Mouse (Mus musculus) B cell, adult 2 months (primary cell): ENCODE data around the gene Nhlrc2.
"Not testable (repeated sequence)": the region's sequence is repeated elsewhere in the genome, so short reads cannot be mapped to it uniquely, and the experiment has no call there.

Experiments
- DNase-seq, 2 experiments: peaks; one replicate each; pipeline ENCODE4 v3.0.0; 2022

Gene Nhlrc2

DNA sequence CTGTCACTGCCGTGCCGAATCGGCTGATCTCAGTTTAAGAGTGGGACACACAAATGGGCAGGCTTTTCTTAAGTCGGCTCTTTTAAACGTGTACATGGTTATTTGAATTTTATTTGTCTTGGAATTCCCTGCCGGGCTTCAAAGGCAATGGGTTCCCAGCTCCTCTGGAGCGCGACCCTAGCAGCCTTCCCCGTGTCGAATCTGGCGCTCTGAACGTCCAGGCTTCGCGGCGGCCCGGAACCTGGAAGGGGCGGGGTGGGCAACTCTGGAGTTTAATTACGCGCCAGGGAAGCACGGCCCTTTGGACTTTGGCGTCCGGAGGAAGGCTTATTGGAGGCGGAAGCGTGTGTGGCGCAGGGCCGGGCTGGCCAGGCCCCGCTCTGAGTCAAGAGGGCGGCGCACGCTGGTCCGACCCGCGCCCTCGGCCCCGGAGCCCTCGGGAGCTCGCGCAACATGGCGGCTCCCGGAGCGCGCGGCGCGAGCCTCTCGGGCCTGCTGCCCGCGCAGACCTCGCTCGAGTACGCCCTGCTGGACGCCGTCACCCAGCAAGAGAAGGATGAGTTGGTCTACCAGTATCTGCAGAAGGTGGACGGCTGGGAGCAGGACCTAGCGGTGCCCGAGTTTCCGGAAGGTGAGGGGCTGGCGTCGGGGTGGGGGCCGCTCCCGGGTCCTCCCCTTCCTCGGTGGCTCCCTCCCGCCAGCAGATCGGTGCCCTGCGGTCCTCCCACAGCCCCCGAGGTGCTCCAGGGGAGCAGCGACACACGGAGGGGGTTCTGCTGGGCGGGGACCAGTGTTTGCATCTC is at the start of gene Nhlrc2:
TSS of gene Nhlrc2 (plus strand) at position 32 of the 803 bp plus-strand sequence.
- DNase-seq, result peak; percentile 83 to 86

- not testable (repeated sequence) for DNase-seq
Measured at GRCm38 (mm10) chr19:56503069-56503468, 45.0 kb upstream of the Nhlrc2 start.

DNA sequence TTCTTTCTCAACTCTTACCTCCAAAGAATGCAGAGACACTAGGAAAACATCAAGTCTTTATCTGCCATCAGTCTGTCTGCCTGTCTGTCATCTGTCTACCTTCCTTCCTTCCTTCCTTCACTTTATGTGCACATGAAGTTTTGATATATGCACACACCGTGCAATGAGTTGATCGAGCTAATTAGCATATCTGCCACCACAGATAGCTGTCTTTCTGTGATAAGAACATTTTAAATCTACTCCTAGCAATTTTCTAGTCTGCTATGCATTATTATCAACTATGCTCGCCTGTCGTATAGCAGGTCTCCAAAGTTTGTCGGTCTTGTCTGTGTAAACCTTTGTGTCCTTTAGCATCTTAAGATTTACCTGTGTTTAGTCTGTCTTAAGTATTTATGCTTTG is 44.5 kb upstream of the Nhlrc2 start:
- DNase-seq, result not testable (repeated sequence)

DNA sequence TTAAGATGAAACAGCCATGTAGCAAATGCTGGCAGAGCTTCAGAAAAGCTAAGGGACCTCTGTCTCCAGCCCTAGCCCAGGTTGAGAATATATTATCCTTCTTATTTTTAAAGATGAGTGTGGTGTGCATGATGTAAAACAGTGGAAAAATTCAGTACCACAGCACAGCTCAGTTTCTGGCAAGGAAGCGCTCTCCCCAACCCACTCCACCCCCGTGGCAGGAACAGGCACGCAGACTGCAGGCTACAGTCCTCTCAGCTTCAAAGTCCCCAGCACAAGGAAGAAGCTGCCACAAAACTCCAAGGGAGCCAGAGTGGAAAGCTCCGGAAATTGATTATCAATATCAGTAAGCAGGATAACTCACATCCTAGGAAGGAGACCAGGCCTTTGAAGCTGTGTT is 36.9 kb upstream of the Nhlrc2 start:
- not testable (repeated sequence) for DNase-seq

- not testable (repeated sequence) for DNase-seq
Measured at GRCm38 (mm10) chr19:56513527-56513926, 34.5 kb upstream of the Nhlrc2 start.

DNA sequence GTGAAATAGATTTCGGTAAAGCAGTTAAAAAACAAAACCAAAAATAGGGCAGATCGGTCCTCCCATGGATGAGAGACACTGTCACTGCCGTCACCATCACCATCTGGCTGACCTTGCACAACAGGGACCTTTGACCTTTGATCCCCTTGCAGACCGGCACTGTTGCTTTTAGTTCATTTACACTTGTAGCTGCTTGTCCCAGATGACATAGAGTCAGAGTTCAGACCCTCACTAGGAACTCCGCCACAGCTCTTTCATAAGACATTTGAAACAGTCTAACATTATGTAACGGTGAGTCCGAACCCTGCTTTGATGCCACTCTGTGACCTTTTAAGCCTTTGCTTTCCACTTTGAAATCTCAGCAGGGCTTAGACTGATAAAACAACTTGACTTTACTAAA is 28.7 kb upstream of the Nhlrc2 start:
- DNase-seq, result not testable (repeated sequence)

GRCm38 (mm10) chr19:56530529-56530928 is 17.5 kb upstream of the Nhlrc2 start:
- DNase-seq, result not testable (repeated sequence)

GRCm38 (mm10) chr19:56531251-56531650 is 16.8 kb upstream of the Nhlrc2 start:
- no peak for DNase-seq

DNA sequence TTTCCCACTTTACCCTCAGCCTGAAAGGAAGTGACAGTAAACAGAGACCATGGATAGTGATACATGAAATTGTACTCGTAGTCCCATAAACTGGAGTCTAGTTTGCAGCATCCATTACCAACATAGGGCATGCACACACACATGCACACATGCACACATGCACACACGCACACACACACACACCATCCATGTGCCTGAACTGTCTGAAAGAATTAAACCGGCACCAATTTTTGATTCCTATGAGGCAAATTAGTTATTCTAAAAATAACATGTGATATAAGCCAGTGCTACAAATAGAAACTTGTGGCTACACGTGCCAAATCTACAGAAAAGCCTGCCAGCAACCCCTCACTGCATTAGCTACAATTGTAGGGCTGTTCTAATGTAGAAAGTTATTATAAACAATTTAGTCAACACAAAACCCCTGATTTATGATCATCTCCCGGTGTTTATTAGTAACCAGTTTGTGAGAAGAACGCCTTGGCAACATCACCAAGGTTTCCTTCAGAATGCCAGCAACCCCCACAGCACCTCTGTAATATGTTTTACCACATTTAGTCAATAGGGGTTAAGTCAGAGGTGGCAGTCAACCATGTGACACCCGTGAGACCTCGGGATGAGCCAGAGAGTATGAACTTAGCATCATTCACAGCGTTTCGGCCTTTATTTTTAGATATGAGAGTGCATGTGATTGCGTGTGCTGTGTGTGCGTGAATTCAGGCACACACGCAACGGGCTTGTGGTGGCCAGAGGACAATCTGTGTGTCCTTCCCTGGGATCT is 14.6 kb upstream of the Nhlrc2 start:
- no peak for DNase-seq

DNA sequence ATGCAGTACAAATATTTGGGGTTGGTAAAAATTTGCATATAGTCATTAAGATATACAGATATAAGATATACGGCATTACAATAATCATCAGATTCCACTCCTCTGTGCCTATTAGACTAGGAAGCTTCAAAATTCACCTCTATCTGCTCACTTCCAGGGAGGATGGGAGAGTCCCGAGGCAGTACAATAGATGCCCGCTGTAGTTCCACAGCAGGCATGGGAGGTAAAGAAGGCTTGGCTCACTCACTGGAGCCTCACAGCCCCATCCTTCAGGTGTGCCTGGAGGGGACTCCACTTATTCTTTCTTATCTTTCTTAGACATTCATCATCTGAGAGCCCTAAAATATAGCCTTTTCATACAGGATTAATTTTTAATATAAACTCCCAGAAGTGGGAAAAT is 13.7 kb upstream of the Nhlrc2 start:
- DNase-seq, result no peak

DNA sequence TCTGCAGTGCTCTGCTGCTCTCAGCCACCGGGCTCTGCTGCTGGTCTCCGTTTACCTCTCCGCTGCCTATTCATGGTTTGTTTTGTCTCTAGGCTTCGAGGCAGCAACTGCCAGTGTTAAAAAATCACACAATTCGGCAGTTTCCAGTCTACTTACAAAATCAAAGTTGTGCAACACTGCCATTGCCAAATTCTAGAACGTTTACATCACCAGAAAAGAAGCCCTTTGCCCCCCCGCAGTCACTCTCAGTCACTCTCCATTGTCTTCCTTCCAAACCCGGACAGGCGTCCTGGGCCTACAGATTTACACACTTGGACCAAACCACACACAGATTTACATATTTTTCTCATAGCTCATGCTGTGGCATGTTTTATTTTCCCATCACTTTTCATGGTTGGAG is 13.0 kb upstream of the Nhlrc2 start:
- DNase-seq, result no peak

DNA sequence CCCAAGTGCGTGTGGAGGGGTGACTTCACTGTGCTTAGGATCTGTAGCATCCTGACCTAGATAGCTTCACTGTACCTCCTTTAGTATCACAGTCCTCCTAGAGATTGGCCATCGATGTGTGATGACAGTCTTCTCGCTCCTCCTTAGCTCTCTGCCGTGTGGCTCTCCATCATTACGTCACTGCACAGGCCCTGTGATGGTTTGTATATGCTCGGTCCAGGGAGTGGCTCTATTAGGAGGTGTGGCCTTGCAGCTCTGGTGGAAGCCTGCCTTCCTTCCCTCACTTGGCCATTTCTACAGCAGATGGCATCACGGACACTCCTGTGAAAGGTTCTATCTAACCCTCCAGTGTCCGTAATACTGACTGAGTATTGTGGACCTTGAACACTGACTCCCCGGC is 12.3 kb upstream of the Nhlrc2 start:
- DNase-seq, result no peak

GRCm38 (mm10) chr19:56543320-56543719 is 4.7 kb upstream of the Nhlrc2 start:
- DNase-seq, result no peak

- DNase-seq, result no peak
Measured at GRCm38 (mm10) chr19:56544681-56545388, 3.2 kb upstream of the Nhlrc2 start.

GRCm38 (mm10) chr19:56546031-56546430 is 2.0 kb upstream of the Nhlrc2 start:
- no peak for DNase-seq

GRCm38 (mm10) chr19:56547456-56548229 is 418 bp upstream of the Nhlrc2 start, which contains the start of gene Dclre1a:
Dclre1a (minus strand) TSS chr19:56548222.
- DNase-seq, result peak; percentile 72 to 74

- no peak for DNase-seq
Measured at GRCm38 (mm10) chr19:56549033-56549680, 1.1 kb downstream of the Nhlrc2 start.

DNA sequence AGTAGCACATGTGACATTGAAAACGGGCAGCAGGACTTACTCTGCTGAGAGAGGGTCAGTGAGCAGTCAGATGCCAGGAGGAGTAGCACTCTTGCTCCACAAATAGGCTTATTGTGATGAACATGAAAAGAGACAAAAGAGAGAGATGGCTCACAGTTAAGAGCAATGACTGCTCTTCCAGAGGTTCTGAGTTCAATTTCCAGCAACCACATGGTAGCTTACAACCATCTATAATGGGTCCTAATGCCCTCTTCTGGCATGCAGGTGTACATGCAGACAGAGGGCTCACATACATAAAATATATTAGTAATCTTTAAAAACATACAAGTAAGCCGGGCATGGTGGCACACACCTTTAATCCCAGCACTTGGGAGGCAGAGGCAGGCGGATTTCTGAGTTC is 5.1 kb downstream of the Nhlrc2 start:
- no peak for DNase-seq

- peak; percentile 32 for DNase-seq
Measured at GRCm38 (mm10) chr19:56555972-56556371, 7.9 kb downstream of the Nhlrc2 start.

DNA sequence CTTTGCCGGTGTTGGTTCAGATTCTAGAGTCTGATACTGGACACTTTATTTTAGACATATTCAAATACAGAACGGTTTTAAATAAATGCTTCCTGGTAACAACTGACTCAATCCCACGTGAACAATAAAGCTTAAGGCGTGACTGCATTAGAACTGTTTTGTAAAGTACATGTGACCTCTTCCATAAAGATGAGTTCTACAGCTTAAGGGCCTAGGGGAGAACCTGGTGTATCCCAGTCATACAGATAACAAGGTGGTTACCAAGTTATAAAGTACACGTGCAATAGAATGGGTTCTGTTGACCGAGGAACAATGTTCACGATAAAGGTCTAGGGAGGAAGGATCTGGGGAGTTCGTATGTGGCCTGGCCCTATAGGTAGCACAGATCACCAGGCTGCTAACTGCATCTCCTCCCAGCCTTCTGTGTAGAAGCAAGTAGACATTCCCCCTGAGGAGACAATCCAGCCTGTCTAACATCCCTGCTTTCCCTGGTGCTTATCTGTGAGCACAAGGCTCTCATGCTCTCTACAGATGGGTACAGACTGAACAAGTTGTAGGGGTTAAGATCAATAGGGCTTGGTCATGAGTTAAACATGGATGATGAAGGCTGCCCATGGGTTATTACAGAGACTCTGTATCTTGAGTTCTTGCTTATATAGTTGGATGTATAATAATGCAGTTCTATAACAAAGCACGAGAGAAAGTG is 14.5 kb downstream of the Nhlrc2 start:
- no peak for DNase-seq

DNA sequence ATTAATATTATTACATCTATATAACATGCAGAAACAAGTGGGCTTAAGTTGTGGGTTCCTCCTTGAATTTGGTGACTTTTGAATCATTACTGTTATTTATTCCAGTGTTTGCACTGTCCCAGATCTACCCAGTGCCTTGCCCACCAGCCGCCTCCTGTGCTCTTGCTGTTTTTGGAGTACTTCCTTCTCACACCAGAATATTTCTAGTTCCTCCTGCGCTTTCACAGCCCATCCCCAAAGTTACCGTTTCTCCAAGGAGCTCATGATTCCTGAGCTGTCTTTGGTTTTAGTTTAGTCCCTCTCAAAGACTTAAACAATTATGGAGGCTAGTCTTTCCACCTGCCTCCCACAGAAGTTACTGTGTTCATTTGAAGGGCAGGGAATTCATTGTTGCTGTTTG is 15.4 kb downstream of the Nhlrc2 start:
- no peak for DNase-seq
